Mouse (Mus musculus) natural killer cell, adult 2 months (primary cell): ENCODE measurements around the gene 2010106E10Rik.

Experiments
- DNase-seq, 2 experiments: peaks; one replicate each; pipeline ENCODE4 v3.0.0; 2022; ENCODE audit warnings: low spot score in 2 of 2

The 2010106E10Rik gene

GRCm38 (mm10) chrX:112494974-112495373, at the start of gene 2010106E10Rik:
Gene 2010106E10Rik (plus strand): TSS chrX:112495274.
- no peak for DNase-seq

GRCm38 (mm10) chrX:112505651-112506050, 10.6 kb downstream of the 2010106E10Rik start:
- DNase-seq, result no peak

- no peak for DNase-seq
Measured at GRCm38 (mm10) chrX:112524755-112525154, 29.7 kb downstream of the 2010106E10Rik start.

- DNase-seq, result no peak
Measured at GRCm38 (mm10) chrX:112543115-112543514, 48.0 kb downstream of the 2010106E10Rik start.

GRCm38 (mm10) chrX:112567716-112568115, 72.6 kb downstream of the 2010106E10Rik start:
- DNase-seq, result no peak

- DNase-seq, result no peak
Measured at GRCm38 (mm10) chrX:112600511-112601305, 105.6 kb downstream of the 2010106E10Rik start, which contains the start of gene Zfp711. Gene Zfp711 (plus strand): TSS chrX:112600526.

- DNase-seq, result no peak
Measured at GRCm38 (mm10) chrX:112601306-112602120, 106.4 kb downstream of the 2010106E10Rik start.
